Mouse (Mus musculus) hindbrain, embryonic 16.5 days (tissue): ENCODE results near the gene Hist1h2an. TPM values are rescaled to one million over a fixed set of nuclear protein-coding genes. Genes with fewer than 3 reads are reported as not detected.
"Not testable (repeated sequence)": the region's sequence is repeated elsewhere in the genome, so short reads cannot be mapped to it uniquely, and the experiment has no call there.

Experiments used
- ATAC-seq: fragments of 200-750 bp; cut with Nextera tagmentation; 2 replicates; pipeline ENCODE4 v1.8.0; 2017; ENCODE audit warnings: moderate TSS enrichment, moderate library complexity
- H3K27ac ChIP-seq: fragments of 300-500 bp; sonication (generic); 2 replicates; pipeline ENCODE4 v1.5.1; 2014; ENCODE audit warnings: low read depth, mild to moderate bottlenecking, control low read depth, low read length, moderate library complexity
- H3K27me3 ChIP-seq: fragments of 300-500 bp; sonication (generic); replicated peaks from 2 replicates; pipeline ENCODE4 v1.6.1; 2014; ENCODE audit warnings: low read length; ENCODE audit not compliant: control insufficient read depth, insufficient read depth
- H3K36me3 ChIP-seq: fragments of 300-500 bp; sonication (generic); 2 replicates; pipeline ENCODE4 v1.6.1; 2014; ENCODE audit warnings: mild to moderate bottlenecking, low read length, moderate library complexity, mixed read lengths; ENCODE audit not compliant: control insufficient read depth, insufficient read depth
- H3K4me1 ChIP-seq: fragments of 300-500 bp; sonication (generic); 2 replicates; pipeline ENCODE4 v1.6.1; 2014; ENCODE audit warnings: low read depth, low read length; ENCODE audit not compliant: control insufficient read depth, insufficient read depth
- H3K4me2 ChIP-seq: fragments of 300-500 bp; sonication (generic); 2 replicates; pipeline ENCODE4 v1.6.1; 2014; ENCODE audit warnings: mild to moderate bottlenecking, low read length, control low read depth, moderate library complexity
- H3K4me3 ChIP-seq: fragments of 300-500 bp; sonication (generic); 2 replicates; pipeline ENCODE4 v1.5.1; 2014; ENCODE audit warnings: mild to moderate bottlenecking, low read length, control low read depth, moderate library complexity
- H3K9ac ChIP-seq: fragments of 300-500 bp; sonication (generic); 2 replicates; pipeline ENCODE4 v1.6.1; 2014; ENCODE audit warnings: low read depth, mild to moderate bottlenecking, control low read depth, low read length, moderate library complexity
- H3K9me3 ChIP-seq: fragments of 300-500 bp; sonication (generic); 2 replicates; pipeline ENCODE4 v1.6.1; 2014; ENCODE audit warnings: mild to moderate bottlenecking, low read length, moderate library complexity; ENCODE audit not compliant: control insufficient read depth
- WGBS: fragments of 180-500 bp; shearing (Covaris S2); extraction: QIAGEN DNeasy Blood & Tissue Kit; methylation state at CpG from one replicate; pipeline ENCODE4 v1.1.7; 2014; 5-methylcytosine and 5-hydroxymethylcytosine counted together
- polyA plus RNA-seq: library from polyadenylated mRNA; unstranded; fragments of >200 nt; fragmentation: Nextera tagmentation; extraction: Ambion mirVana; gene quantifications from 2 replicates; pipeline ENCODE4 v1.2.1, GENCODE M21; 2015

The Hist1h2an gene
- polyA plus RNA-seq, 1 experiment from 2014 or later, result not detected

DNA sequence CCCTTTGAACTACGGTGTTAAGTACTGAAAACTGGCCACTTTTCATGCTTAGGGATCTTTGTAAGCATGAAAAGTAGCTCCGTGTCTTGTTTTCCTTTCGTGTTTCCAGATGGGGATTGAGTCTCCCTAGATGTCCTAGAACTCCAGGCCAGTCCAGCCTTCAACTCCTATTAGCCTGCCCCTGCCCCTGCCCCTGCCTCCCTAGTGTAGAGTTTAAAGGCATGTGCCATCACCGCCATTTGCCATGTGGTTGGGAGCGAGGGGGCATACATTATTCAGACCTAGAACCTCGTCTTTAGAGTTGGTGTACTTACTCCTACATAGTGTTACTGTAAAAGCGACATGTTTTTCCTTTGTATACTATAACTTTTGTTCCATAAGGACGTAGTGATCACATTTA lies 24.1 kb upstream of the Hist1h2an start:
- not testable (repeated sequence) for H3K9ac ChIP-seq, H3K4me3 ChIP-seq, H3K4me1 ChIP-seq, H3K4me2 ChIP-seq, H3K27me3 ChIP-seq, H3K36me3 ChIP-seq, H3K27ac ChIP-seq, H3K9me3 ChIP-seq
- ATAC-seq, result peak; percentile 14
- WGBS, result no CpG with 5 or more reads among the region's 8 CpGs

DNA sequence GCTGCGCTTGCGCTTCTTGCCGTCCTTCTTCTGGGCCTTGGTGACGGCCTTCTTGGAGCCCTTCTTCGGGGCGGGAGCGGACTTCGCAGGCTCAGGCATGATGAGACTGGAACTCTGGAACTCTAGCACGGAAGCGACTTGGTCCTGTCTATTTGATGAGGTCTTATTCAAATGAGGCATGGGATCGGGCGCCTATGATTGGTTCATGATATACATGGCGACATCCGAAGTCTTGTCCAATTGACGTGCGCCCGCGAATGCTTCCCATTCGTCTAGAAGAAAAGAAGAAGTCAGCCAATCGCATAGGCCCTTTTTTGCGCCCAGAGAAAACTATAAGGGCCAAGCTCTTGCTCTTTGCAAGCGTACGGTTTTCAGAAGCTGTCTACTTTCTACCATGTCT lies 23.1 kb upstream of the Hist1h2an start, which contains the start of the genes Hist1h2bq and Hist1h2ao:
Gene Hist1h2bq (minus strand): TSS at position 125 of the 400 bp plus-strand sequence.
Gene Hist1h2ao (plus strand): TSS at position 393 of the 400 bp plus-strand sequence.
- peak; percentile 99 for ATAC-seq
- H3K4me1 ChIP-seq, H3K9me3 ChIP-seq, H3K4me2 ChIP-seq, H3K36me3 ChIP-seq, H3K27ac ChIP-seq, H3K4me3 ChIP-seq, H3K9ac ChIP-seq, H3K27me3 ChIP-seq: not testable (repeated sequence)
- WGBS, result no CpG with 5 or more reads among the region's 23 CpGs

DNA sequence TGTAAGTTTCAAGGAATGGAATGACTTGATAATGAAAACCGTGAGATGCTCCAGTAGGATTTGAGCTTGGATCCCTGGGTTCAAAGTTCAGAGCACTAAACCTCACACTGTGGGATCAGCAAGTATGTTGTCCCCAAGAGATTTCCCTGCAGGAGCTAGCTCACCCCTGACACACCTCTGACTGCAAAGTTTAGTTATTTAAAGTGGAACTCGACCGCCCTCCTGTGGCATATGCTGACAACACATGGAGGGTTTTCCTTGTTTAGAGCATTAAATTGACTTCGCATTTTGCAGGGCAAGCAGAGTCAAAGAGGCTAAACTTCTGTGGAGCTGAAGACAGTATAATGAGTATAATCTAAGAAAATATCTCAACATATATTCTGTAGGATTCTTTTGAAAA lies 16.0 kb upstream of the Hist1h2an start:
- H3K4me3 ChIP-seq, H3K27ac ChIP-seq, H3K4me1 ChIP-seq, H3K36me3 ChIP-seq, H3K4me2 ChIP-seq, H3K9me3 ChIP-seq, H3K27me3 ChIP-seq, H3K9ac ChIP-seq: not testable (repeated sequence)
- WGBS, result no CpG with 5 or more reads among the region's 4 CpGs
- peak; percentile 69; the same call in 1 of the 2 replicates for ATAC-seq

DNA sequence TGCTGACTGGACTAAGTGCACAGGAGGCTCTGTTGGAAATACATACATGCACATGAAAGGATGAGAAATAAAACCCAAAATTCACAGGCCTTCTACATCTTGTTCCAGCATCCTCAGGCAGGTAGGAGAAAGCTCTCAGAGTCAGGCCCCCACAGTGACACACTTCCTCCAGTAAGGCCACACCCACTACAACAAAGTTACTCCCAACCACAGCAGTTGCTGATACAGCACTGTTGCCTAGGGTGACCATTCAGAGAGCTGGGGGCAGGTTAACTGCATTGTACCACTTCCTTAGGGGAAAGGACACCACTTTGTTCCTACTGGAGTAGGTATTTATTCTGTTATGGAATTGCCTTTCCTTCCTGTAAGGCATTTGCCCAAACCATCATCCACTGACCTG lies 10.1 kb upstream of the Hist1h2an start:
- not testable (repeated sequence) for H3K4me2 ChIP-seq, H3K36me3 ChIP-seq, H3K9me3 ChIP-seq, H3K9ac ChIP-seq, H3K4me3 ChIP-seq, H3K4me1 ChIP-seq, ATAC-seq, H3K27me3 ChIP-seq, H3K27ac ChIP-seq

DNA sequence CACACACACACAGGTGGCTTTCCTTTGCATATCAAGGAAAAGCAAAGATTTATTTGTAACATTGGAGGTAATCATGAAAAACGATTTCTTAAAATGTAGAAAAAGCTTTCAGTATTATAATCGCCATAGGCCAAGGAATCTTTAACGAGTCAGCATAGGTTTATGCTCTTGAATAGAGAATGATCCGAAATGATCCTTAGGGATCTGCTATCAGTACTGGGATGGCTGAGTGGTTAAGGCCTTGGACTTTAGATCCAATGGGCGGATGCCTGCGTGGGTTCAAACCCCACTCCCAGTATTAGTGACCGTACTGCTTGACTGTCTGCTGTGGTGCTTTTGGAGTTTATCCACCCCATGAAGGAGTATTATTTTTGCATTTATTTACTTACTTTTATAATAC lies 8.6 kb upstream of the Hist1h2an start:
- WGBS, result 91% methylated on average over 7 of the region's 7 CpGs
- Histone ChIP-seq H3K4me2 (no peak overlapping the region), H3K27ac (no peak overlapping the region), H3K36me3 (no peaks in the 10 kb centered on the region), H3K9ac (no peak overlapping the region), H3K9me3 (no peaks in the 10 kb centered on the region), H3K4me3 (no peak overlapping the region), H3K27me3 (no peaks in the 10 kb centered on the region), H3K4me1 (peaks cover 4% of the 10 kb centered on the region)
- no peak for ATAC-seq

DNA sequence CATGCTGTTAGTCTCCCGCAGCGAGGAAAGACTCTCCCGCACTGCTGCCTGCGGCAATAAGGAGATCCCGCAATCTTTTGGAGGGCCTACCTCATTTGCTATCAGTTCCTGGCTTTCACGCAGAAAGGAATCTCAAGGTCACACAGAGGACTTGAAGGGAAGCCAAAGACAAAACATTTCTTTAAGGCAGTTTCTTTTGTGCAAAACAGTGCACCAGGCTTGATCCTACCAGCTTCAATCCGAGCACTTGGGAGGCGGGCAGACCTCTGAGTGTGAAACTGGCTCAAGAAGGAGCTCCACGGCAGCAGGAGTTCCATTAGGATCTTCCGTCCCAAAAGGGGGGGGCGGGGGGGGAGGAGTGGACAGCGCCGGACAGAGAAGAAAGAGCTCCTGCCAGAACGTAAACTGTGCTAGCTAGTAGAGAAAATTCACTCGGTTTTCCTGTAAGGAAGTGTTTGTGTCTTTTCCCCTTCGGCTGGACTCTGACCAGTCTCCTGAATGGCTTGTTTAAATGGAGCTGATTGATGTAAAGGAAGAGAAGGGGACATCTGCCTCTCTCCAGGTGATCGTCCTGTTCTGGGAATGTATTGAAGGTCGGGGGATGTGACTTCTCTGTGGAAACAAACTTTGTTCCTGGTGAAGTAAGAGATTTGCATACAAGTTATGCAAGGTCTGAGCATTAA lies 3.7 kb upstream of the Hist1h2an start:
- Histone ChIP-seq H3K4me1 (peaks cover 10% of the 10 kb centered on the region), H3K4me3 (peak overlapping the region; percentile 19; the same call in 1 of the 2 replicates), H3K9ac (0 out of 2 replicates have a peak overlapping the region, but pooled peaks have one; percentile 28), H3K27me3 (no peaks in the 10 kb centered on the region), H3K27ac (no peak overlapping the region), H3K36me3 (no peaks in the 10 kb centered on the region), H3K4me2 (peak overlapping the region; percentile 50), H3K9me3 (no peaks in the 10 kb centered on the region)
- WGBS, result 5% methylated on average over 17 of the region's 18 CpGs
- no peak for ATAC-seq

DNA sequence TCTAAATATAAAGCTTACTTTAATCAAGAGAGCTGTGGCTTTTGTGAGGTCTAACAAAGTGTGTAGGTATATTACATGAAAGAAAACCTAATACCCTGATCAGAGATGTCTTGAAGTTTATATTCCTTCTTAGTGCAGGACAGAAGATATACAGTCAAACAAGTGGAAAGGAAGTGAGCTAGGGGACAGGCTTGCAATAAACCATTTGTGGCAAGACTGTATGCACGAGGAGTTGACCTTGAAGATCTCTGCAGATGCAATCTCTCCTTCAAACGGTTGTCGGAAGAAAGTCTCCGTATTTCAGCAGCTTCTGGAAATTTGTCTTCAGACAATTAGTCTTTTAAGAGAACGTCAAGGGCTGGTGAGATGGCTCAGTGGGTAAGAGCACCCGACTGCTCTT lies 2.9 kb upstream of the Hist1h2an start:
- 60% methylated on average over 6 of the region's 6 CpGs for WGBS
- no peak overlapping the region for H3K4me3 ChIP-seq
- no peaks in the 10 kb centered on the region for H3K36me3 ChIP-seq
- no peaks in the 10 kb centered on the region for H3K27me3 ChIP-seq
- no peak overlapping the region for H3K27ac ChIP-seq
- ATAC-seq, result no peak
- peaks cover 10% of the 10 kb centered on the region for H3K4me1 ChIP-seq
- H3K9ac ChIP-seq, result no peak overlapping the region
- no peaks in the 10 kb centered on the region for H3K9me3 ChIP-seq
- H3K4me2 ChIP-seq, result no peak overlapping the region

DNA sequence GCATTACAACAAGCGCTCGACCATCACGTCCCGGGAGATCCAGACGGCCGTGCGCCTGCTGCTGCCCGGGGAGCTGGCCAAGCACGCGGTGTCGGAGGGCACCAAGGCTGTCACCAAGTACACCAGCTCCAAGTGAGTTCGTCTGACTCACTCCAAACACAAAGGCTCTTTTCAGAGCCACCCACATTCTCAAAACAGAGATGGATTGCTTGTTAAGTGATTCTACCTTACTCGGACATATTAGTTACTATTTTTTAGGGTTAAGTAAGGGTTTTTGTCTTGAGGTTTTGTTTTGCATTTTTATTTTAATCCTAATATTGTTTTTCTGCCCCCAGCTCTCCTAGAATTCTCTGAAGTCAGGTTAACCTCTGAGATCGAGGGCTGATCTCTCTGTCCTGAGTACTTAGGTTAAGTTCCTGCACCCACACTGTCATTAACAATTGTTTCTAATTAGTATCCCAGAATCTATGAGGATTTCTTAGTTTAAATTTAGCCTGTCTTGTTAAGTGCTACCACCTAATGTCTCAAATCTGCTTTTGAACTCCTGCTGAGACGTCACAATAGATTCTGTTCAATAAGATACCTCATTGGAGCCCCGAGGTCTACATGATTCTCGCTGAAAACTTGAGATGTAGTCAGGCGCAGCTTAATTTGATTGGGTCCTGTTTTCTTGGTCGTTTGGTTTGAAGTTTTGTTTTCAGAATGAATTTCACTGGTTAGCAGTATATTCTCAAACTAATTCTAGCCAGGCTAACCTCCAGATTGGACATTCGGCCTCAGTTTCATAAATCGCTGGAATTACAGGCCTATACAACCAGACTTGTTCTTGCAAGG lies 959 bp upstream of the Hist1h2an start:
- H3K4me3 ChIP-seq, result no peak overlapping the region; the same call in 1 of the 2 replicates
- H3K4me2 ChIP-seq, result peak overlapping the region; percentile 63
- H3K27ac ChIP-seq, result no peak overlapping the region
- H3K27me3 ChIP-seq, result no peaks in the 10 kb centered on the region
- peak; percentile 10 for ATAC-seq
- H3K36me3 ChIP-seq, result no peaks in the 10 kb centered on the region
- WGBS, result 16% methylated on average over 14 of the region's 21 CpGs
- no peaks in the 10 kb centered on the region for H3K9me3 ChIP-seq
- no peak overlapping the region for H3K9ac ChIP-seq
- peaks cover 17% of the 10 kb centered on the region for H3K4me1 ChIP-seq

DNA sequence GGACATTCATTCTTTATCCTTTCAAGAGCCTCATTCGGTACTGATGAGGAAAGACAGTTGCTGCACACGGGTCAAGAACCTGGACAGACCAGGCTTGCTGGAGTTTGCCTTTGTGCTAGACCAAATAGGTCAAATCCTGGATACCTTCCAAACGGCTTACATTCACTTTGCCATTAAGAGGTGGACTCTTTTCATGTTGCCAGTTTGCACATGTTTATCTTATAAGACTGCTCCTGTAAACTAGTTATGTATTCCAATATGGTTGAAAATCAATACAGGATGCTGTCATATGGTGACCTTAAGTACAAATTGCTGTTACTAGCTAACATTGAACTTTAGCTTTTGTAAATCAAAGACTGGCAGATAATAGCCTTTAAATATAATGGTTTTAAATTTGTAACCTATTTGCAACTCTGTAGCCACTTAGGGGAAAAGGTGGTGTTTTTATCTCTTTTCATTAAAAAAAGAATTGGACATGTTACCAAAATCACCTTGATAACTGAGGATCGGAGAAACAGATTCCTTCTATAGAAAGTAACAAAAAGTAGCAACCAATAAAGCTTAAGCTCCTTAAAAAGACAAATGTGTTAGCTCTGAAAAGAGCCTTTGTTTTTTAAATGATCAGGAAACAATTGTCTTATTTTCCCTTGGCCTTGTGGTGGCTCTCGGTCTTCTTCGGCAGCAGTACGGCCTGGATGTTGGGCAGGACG lies 674 bp downstream of the Hist1h2an start:
- no peaks in the 10 kb centered on the region for H3K27me3 ChIP-seq
- WGBS, result 4% methylated on average over 8 of the region's 8 CpGs
- peak overlapping the region; percentile 51; the same call in 1 of the 2 replicates for H3K9ac ChIP-seq
- peak overlapping the region; percentile 72; the same call in 1 of the 2 replicates for H3K27ac ChIP-seq
- ATAC-seq, result no peak
- peak overlapping the region; percentile 42 for H3K4me3 ChIP-seq
- H3K4me1 ChIP-seq, result peaks cover 23% of the 10 kb centered on the region
- H3K9me3 ChIP-seq, result no peaks in the 10 kb centered on the region
- peak overlapping the region; percentile 67 for H3K4me2 ChIP-seq
- no peaks in the 10 kb centered on the region for H3K36me3 ChIP-seq
